Mouse (Mus musculus) bone marrow, adult 2 months (tissue): ENCODE data around the gene Cnn2.

ENCODE experiments used
- CTCF ChIP-seq: fragments of 200-500 bp; IDR thresholded peaks from 2 replicates; pipeline ENCODE4 v1.5.1; 2011; ENCODE audit warnings: low read length, control low read depth; ENCODE audit not compliant: control insufficient read depth, insufficient read depth
- POLR2A ChIP-seq: fragments of 200-500 bp; IDR thresholded peaks from 2 replicates; pipeline ENCODE4 v1.6.1; 2011; ENCODE audit warnings: low read depth, mild to moderate bottlenecking, control low read depth, low read length, borderline replicate concordance; ENCODE audit not compliant: control insufficient read depth

DNA sequence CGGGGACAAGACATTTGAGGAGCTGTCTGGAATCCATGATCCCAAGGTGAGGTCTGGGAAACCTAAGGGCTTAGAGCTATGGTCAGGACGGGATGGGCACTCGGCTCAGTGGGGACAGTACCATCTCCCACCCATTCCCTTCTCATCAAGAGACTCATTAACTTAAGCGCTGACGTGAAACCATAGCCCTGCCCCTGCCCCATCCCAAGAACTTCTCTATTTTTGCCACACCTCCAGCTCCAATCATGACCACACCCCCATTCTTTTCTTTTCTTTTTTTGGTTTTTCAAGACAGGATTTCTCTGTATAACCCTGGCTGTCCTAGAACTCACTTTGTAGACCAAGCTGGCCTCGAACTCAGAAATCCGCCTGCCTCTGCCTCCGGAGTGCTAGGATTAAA lies 13.7 kb upstream of the Cnn2 start:
- no peak for TF ChIP-seq CTCF
- no peak for TF ChIP-seq POLR2A
